Mouse (Mus musculus): ENCODE data around the gene Cbx8.

GRCm38 (mm10) chr11:119048133-119048510 is 7.4 kb upstream of the Cbx8 start:
- TF ChIP-seq CTCF (IDR thresholded peaks at IDR 0.05; ENCODE audit: low read depth, low read length) (no peak), POLR2A (IDR thresholded peaks at IDR 0.05; ENCODE audit: borderline replicate concordance, low read depth, low read length) (no peak)

Measured in bone marrow macrophage, adult 2 months (primary cell).